Mouse (Mus musculus) olfactory bulb, adult 2 months (tissue): ENCODE measurements around the gene Bcl6. TPM values are rescaled to one million over a fixed set of nuclear protein-coding genes. Genes with fewer than 3 reads are reported as not detected.
A peak's percentile ranks its signal among the peaks of the same experiment; 100 is the strongest.

Experiments
- H3K27ac ChIP-seq: fragments of 200-500 bp; 2 replicates; pipeline ENCODE4 v1.5.1; 2012; ENCODE audit warnings: low read depth, low read length; ENCODE audit not compliant: insufficient read depth
- H3K4me1 ChIP-seq: fragments of 200-500 bp; 2 replicates; pipeline ENCODE4 v1.6.1; 2012; ENCODE audit warnings: low read length; ENCODE audit not compliant: control insufficient read depth, insufficient read depth
- H3K4me3 ChIP-seq: fragments of 200-500 bp; 2 replicates; pipeline ENCODE4 v1.5.1; 2012; ENCODE audit warnings: mild to moderate bottlenecking, low read depth, low read length, moderate library complexity; ENCODE audit not compliant: insufficient read depth
- CTCF ChIP-seq: fragments of 200-500 bp; IDR thresholded peaks from 2 replicates; pipeline ENCODE4 v1.5.1; 2012; ENCODE audit warnings: low read depth, mild to moderate bottlenecking, low read length, moderate library complexity; ENCODE audit not compliant: insufficient read depth
- POLR2A ChIP-seq: fragments of 200-500 bp; IDR thresholded peaks from 2 replicates; pipeline ENCODE4 v1.6.1; 2012; ENCODE audit warnings: mild to moderate bottlenecking, low read depth, low read length, moderate library complexity; ENCODE audit not compliant: insufficient read depth
- WGBS: fragments of 180-500 bp; shearing (Covaris S2); methylation state at CpG from one replicate; pipeline ENCODE4 v1.1.7; 2018; 5-methylcytosine and 5-hydroxymethylcytosine counted together
- polyA plus RNA-seq: library from polyadenylated mRNA; stranded (reverse); fragments of >200 nt; gene quantifications from 2 replicates; pipeline ENCODE4 v1.2.4, GENCODE M21; 2012; ENCODE audit warnings: low replicate concordance; ENCODE audit not compliant: missing spikeins, insufficient read depth, insufficient read length

The Bcl6 gene
- polyA plus RNA-seq, 1 experiment = not detected

DNA sequence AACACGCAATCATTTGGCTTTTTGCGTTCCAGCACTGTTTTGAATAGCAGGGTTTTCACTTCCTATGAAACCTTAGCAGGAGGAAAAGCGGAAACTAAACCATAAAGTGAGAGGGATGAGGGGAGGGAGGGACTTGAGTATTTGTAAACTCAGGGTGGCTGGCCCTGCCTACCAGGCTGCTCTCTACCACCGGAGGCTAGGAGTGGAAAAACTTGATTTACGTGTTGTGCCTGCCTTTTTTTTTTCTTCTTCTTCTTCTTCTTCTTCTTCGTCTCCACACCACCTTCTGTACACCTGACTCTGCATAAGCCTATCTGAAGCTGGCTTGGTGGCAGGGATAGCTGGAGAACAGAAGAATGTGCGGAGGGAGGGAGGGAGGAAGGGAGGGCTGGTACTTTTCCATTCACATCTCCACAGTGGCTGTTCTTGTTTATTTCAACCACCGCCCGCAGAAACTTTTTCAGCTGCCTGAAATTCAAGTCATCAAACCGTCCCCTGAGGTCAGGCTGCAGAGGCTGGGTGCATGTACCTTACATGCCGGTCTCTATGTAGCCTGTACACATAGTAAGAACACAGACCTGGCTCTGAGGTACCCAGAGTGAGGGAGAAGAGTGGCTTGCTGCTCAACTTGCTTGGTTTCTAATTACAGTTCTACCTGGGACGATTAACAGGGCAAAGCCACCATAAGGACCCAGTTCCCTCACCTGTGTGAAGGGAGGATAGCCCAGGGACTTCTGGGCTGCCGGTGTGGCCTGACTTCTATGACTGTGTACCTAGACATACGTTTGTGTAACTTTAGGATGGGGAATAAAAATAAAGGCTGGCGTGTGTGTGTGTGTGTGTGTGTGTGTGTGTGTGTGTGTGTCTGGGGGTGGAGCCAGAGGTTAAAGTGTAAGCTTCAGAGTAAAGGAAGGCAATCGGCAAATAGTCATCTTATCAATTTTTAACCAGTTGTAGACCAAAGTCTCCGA is 5.0 kb upstream of the Bcl6 start:
- Histone ChIP-seq H3K4me3 (no peak overlapping the region), H3K27ac (no peak overlapping the region), H3K4me1 (peaks cover 8% of the 10 kb centered on the region)
- WGBS = 67% methylated on average over 17 of the region's 17 CpGs
- no peak for TF ChIP-seq POLR2A
- TF ChIP-seq CTCF = no peak

DNA sequence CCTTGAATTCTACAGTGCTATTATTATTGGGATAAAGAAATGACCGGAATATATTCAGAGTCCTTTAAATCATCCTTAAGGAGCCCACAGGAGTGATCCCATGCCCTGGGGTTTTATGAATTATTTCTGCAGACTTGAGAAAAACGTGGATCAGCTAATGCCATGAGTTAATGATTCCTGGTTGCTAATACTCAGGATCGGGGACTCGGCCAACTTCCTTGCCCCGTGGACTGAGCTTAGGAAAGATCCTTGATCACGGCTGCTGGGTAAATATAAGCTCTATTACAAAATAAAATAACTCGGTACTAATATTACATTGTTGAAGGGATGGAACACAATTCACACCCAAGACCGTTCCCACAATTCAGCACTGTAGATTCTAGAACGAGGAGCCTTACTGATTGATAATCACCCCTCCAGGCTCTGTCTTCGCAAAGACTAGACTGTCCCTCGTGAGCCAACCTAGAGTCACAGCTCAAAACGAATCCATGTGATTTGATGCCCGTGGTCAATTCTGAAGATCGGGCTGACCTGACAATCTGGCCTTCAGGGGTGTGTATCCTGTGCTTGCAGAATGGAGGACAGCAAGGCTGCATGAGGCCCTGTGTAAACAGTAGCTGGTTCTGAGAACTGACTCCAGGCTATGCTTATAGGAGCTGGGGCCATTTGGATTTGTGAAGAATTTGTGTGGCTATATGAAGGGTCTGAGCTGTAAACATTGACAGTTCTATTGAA is 3.4 kb upstream of the Bcl6 start:
- WGBS = 92% methylated on average over 14 of the region's 14 CpGs
- Histone ChIP-seq H3K4me3 (no peak overlapping the region), H3K4me1 (peaks cover 9% of the 10 kb centered on the region), H3K27ac (no peak overlapping the region)
- TF ChIP-seq CTCF = no peak
- TF ChIP-seq POLR2A = no peak

DNA sequence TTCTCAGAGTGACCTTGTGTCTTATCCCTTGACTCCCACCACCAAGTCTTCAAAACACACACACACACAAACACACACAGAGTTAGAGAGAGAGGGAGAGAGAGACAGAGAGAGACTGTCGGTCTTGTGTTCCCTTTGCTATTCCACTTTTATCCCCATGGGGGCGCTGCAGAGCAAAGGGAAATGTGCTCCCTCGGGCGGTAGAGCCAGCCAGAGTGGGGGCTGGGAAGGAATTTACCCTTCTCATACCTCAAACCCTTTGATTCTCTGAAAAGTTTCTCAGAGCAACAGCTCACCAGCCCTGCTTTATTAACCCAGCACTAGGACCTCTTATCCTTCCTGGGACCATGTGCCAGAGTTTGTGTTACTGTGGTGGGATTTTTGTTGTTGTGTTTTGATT is 2.5 kb upstream of the Bcl6 start:
- TF ChIP-seq CTCF = peak; percentile 66
- TF ChIP-seq POLR2A = no peak
- 10% methylated on average over 4 of the region's 4 CpGs for WGBS
- Histone ChIP-seq H3K4me3 (no peak overlapping the region), H3K27ac (no peak overlapping the region), H3K4me1 (peaks cover 11% of the 10 kb centered on the region)

DNA sequence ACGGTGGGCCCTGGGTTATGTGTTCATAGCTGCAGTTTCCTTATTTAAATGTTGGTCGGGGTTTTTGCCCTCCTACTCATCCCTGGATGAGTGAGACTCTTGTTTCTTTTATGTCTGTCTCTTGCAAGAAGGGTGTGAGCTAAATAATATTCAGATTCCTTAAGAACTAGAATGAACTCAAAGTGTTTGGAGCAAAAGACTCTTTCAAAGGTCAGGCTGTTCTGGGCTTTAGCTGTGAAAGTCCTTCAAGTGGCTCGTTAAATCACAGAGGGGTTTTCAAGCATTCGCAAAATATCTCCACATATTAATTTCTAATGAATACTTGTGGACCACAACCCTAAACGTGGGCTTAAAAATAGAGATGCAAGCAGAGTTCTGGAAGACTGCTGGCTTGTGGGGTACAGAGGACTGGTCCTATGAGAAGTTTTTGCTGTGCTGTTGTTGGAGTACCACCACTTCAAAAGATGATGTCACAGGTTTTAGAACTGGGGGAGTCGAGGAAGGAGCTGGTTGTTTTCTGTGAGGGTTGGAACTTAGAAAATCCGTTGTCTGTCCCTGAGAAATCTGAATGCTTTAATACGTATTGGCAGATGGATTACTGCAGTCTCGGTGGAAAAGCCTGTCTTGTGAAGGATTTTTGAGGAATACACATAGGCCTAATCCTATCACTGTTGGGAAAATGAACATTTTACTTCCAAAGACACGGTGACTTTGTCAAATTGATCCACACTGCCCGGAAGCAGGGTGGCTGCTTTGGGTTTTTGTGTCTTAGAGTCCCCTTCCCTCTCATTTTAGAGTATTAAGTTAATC is 1.7 kb upstream of the Bcl6 start:
- H3K4me3 ChIP-seq = peak overlapping the region; percentile 46
- TF ChIP-seq POLR2A = no peak
- TF ChIP-seq CTCF = no peak
- 44% methylated on average over 11 of the region's 11 CpGs for WGBS
- peaks cover 11% of the 10 kb centered on the region for H3K4me1 ChIP-seq
- peak overlapping the region; percentile 90 for H3K27ac ChIP-seq

DNA sequence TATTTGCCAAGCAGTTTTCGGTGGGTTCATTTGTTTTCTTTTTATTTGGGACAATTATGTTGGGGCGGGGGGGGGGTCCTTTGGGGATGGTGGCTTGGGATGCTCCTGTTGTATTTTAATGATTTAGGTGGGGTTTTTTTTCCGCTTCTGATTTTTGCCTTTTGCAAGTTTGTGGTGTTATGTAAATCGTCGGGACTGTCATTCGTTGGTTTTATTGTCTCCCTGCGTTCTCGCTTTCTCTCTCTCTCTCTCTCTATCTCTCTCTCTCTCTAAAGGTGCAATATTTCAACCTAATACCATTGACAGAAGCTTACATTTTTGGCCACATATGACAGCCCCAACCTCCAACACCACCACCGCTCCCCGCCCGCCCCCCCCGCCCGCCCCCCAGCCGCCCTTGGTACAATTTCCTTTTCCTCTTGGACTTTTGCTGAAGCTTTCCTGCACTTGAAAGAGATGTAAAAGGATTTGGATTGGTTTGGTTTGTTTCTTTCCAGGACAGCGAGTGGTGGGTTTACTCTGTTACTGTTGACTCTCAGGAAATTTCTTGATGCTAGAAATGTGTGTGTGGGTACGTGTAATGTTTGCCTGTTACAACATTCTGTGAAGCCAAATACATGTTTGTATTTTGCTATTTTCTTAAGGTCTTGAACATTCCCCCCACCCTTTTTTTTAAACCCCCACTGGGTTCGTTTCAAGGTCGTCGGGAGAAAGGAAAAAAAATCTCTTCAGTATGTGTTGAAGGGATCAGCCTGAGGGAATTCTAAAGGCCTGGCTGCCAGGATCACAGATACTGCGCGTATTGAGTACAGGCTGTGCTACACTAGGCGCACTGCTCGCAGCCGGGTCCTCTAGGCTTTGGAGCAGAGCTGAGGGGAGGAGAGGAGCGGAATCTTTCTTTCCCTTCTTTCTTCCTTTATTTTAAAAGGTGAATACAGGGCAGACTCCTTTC is 833 bp upstream of the Bcl6 start:
- Histone ChIP-seq H3K27ac (peak overlapping the region; percentile 100), H3K4me3 (peak overlapping the region; percentile 92), H3K4me1 (peaks cover 15% of the 10 kb centered on the region)
- TF ChIP-seq POLR2A (no peak), CTCF (no peak)
- WGBS = 8% methylated on average over 25 of the region's 25 CpGs

DNA sequence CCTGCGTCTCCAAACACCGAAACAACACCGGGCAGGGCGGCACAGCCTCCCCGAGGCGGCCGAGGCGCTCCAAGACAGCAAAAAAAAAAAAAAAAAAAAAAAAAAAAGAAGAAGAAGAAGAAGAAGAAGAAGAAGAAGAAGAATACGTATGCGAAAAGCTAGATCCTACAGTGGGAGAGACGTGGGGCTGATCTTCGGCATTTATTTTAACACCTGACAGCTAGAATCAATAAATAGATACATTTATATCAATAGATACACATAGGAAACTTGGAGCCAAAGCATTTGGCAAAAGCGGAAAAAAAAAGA is 541 bp downstream of the Bcl6 start:
- Histone ChIP-seq H3K27ac (peak overlapping the region; percentile 100), H3K4me3 (peak overlapping the region; percentile 92), H3K4me1 (peaks cover 16% of the 10 kb centered on the region)
- TF ChIP-seq POLR2A (no peak), CTCF (no peak)
- under 1% methylated on average over 13 of the region's 13 CpGs for WGBS

DNA sequence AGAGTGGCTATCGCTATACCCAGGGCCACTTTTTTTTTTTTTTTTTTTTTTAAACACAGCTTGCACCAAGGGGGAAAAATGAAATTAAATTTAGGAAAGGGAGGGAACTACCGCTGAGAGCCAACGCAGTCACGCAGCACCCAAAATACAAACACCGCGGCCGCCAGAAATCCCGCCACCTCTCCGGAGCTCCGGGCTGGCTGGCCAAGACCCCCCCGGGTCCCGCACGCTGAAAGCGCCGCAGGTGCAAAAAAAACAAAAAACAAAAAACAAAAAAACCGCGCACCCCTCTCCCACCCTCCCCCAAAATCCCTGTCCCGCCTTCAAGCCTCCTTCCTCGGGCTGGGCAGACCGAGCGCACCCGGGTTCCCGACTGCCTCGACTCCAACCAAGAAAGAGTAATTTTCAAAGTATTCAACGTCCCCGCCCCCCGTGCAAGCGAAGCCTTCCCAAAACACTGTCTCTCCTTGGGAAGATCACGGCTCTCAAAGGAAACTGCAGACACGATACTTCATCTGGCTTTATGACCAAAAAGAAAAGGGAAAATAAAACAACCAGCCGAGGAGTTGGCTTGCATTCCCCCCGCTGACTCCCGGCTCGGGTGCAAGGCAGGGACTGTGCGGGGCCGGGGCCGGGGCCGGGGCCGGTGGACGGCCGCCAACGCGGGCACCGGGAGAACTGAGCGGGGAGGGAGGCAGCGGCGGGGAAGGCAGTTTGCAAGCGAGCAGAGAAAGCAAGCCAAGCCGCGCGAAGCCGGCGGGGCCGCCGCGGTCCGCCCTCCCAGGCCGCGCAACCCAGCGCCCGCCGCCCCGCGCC is 1.1 kb downstream of the Bcl6 start:
- no peak for TF ChIP-seq POLR2A
- no peak for TF ChIP-seq CTCF
- Histone ChIP-seq H3K27ac (peak overlapping the region; percentile 100), H3K4me3 (peak overlapping the region; percentile 92), H3K4me1 (peaks cover 15% of the 10 kb centered on the region)
- WGBS = under 1% methylated on average over 64 of the region's 64 CpGs

DNA sequence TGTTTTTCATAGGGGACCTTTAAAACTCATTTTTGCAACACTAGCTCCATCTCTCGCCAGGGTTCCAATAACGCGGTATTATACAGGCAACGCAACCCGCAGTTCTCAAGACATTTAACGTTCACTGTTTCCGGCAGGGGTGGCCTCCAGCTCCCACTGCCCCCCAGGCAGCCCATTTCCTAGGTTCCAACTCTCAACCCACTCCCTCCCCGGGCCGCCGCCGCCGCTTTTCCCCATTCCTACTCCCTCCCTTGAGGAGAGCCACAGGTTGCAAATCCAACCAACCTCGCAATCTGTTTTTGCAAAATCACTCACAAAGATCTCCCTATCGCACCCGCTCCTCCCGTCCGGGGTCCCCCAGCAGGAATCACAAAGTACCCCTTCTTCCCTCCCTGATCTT is 1.8 kb downstream of the Bcl6 start:
- Histone ChIP-seq H3K4me3 (peak overlapping the region; percentile 92), H3K27ac (peak overlapping the region; percentile 67), H3K4me1 (peaks cover 19% of the 10 kb centered on the region)
- WGBS = 2% methylated on average over 17 of the region's 17 CpGs
- TF ChIP-seq CTCF (no peak), POLR2A (no peak)
